Mouse (Mus musculus): Measurements from ENCODE around the gene Znhit6. TPM values are rescaled to one million over a fixed set of nuclear protein-coding genes. Genes with fewer than 3 reads are reported as not detected.
A peak's percentile ranks its signal among the peaks of the same experiment; 100 is the strongest.

Gene Znhit6
- total RNA-seq (2021), result 10 to 100 TPM; 14.1 to 18.8 TPM
- long read RNA-seq, experiment 1, transcript Znhit6-206 (11 exons, 1,127 nt), result minor isoform, 5 of 26 reads
- long read RNA-seq, experiment 1, transcript Znhit6-201 (10 exons, 2,339 nt), result major isoform, 16 of 26 reads
- long read RNA-seq, experiment 1, partial matches to known transcripts, result 0 of 26 reads
- long read RNA-seq, experiment 1, other reads (novel, unspliced or antisense), result 5 of 26 reads
- long read RNA-seq, experiment 2, partial matches to known transcripts, result 10 of 17 reads
- long read RNA-seq, experiment 2, other reads (novel, unspliced or antisense), result 3 of 17 reads

GRCm38 (mm10) chr3:145575743-145576481 lies at the start of gene Znhit6:
Znhit6 (plus strand) TSS chr3:145576205.
- peak; percentile 93 for DNase-seq

- no peak for DNase-seq
Observed at GRCm38 (mm10) chr3:145537870-145538269, 38.1 kb upstream of the Znhit6 start.

DNA sequence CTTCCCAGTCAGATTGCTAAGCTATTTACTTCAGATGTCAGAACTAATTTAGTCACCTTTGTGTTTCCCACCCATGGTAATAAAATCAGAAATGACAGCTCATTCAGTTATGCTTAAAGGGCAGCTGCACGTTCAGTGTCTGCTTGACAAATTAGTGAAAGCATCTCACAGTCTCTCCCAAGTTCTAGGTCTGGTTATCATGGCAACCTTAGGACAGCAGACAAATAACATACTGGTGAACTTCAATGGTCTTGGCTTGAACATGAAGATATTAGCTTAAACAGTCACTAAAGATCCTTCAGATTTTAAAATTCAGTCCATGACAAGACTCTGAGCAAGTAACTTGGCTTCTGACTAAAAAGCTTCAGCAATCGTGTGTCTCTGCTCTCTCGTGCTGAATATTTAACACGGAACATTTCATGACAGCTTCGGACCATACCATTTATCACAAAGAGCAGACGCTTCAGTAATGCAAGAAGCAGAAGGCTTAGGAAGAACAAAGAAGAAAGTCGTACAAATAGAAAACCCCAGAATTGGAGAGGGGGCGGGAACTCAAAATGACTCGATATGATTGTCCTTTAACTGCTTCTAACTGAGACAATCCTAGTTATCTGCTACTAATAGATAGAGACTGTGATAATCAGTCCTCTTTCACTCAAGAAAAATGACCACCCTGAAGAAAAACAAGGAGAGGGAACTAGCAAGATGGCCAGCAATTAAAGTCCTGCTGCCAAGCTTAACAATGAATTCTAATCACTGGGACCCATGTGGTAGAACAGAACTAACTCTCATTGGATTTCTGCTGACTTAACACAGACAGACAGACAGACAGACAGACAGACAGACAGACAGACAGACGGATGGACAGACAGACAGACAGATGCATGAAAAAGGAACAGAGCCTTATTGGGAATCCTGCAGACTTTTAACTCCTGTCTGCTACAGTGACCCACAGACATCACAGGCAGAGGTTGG lies 27.3 kb upstream of the Znhit6 start:
- DNase-seq, result no peak

- DNase-seq, result no peak
Observed at GRCm38 (mm10) chr3:145550216-145550615, 25.8 kb upstream of the Znhit6 start.

- DNase-seq, result no peak
Observed at GRCm38 (mm10) chr3:145554388-145554787, 21.6 kb upstream of the Znhit6 start.

DNA sequence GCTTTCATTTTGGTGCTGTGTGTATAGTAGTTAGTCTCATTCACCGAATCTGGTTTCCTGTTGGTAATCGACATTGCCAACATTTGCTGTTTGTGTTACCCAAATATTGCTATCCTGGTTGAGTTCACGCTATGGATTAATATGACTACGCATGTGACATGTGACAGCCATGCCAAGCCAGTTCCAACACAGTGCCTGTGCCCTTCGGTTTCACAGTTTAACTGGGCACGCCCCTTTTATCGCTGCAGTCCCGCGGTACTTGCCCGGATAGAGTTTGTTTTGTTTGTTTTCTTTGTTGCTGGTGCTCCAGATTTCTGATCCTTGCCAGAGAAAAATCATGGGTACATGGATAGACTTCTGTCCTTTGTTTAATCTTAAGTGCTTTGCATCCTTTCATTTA lies 19.8 kb upstream of the Znhit6 start:
- DNase-seq, result no peak

GRCm38 (mm10) chr3:145559675-145560074 lies 16.3 kb upstream of the Znhit6 start:
- no peak for DNase-seq

GRCm38 (mm10) chr3:145560117-145560516 lies 15.9 kb upstream of the Znhit6 start:
- DNase-seq, result no peak

DNA sequence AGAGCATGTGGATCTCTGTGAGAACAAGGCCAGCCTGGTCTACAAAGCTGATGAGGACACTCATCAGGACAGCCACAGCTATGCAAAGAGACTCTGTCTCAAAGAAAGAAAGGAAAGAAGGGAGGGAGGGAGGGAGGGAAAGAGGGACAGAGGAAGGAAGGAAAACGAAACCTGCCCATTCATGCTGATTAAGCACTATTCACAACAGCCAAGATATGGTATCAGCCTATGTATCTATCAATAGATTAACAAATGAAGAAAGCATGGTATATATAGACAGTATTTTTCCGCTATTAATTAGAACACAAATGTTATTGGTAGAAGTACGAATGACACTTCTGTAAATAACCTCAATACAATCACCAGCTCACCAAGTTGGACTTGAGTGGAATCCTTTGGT lies 1.5 kb upstream of the Znhit6 start:
- no peak for DNase-seq

DNA sequence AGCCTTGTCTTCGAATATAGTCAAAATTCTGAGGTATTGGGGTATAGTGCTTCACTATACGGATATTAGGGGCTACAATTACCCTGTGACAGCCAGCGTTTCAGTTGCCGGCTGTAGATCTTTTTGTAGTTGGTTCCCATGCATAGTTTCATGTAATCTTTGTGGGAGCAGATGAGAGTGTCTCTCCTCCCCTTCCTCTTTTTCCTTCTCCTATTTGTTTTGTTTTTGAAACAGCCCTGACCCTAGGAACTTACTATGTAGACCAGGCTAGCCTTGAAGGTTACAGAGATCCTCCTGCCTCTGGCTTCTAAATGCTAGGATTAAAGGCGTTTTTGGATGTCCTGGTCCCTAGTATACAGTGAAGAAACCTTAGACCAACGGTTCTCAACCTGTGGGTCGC lies 665 bp upstream of the Znhit6 start:
- DNase-seq, result no peak

- DNase-seq, result no peak
Observed at GRCm38 (mm10) chr3:145576482-145576822, 447 bp downstream of the Znhit6 start.

GRCm38 (mm10) chr3:145576876-145577275 lies 871 bp downstream of the Znhit6 start:
- no peak for DNase-seq

DNA sequence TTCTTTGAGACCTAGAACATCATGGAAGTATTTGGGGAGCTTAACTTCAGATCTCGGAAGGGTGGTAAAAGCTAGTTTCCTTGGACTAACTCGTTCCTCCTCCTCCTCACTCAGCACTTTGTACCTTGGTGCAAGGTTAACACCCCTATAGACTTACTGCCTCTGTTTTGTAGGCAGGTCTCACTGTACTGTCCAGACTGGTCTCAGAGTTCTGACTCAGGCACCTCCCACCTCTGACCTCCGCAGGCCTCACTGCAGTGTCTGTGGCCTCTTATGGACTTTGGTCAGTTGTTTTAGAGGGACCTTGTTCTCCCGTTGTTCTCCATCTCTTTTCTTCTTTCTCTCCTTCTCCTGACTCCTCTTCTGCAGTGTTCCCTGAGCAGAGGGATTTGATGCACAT lies 7.0 kb downstream of the Znhit6 start:
- DNase-seq, result no peak

DNA sequence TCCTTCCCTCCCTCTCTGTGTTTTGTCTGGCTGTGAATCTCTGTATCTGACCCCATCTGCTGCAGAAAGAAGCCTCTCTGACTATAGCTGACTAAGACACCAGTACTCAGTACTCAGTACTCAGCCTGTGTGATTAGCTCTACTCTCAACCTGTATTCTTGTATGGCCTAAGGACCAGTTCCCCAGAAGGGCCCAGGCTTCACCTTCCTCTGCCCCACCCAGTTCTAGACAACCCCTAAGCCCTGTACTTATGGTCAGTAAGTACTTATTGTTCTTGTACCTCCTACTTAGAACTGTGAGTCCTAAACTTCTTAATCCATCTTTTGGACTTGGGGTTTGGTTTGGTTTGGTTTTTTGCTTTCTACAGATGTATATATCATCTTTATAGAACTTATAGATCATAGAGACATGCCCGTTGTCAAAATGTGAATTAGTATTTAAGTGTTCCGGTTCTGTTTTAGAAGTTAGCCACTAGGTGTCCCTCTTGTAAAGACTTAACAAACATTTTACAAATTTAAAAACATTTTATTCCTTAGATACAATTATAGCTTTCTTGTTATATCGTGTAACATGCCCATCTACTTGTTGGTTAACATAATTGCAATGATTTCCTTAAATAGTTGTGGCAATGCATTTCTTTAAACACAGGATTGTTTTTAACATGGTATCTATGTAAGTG lies 7.7 kb downstream of the Znhit6 start:
- no peak for DNase-seq

DNA sequence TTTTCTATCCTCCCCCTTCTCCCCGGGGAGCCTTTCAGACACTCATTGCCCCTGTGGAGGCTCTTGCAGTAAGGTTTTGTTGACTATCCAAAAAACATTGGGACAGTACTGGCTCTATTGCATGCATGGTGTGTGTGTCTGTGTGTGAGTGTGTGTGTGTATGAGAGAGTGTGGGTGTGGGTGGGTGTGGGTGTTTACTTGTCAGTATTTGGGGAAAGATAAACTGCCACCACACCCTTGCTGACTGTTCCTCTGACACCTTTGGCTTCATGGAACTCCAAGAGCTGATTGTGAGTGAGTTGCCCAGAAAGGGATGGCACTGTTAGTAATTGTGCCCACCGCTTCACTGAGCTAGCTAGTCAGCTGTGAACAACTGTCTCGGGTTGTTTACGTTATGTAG lies 14.6 kb downstream of the Znhit6 start:
- no peak for DNase-seq

DNA sequence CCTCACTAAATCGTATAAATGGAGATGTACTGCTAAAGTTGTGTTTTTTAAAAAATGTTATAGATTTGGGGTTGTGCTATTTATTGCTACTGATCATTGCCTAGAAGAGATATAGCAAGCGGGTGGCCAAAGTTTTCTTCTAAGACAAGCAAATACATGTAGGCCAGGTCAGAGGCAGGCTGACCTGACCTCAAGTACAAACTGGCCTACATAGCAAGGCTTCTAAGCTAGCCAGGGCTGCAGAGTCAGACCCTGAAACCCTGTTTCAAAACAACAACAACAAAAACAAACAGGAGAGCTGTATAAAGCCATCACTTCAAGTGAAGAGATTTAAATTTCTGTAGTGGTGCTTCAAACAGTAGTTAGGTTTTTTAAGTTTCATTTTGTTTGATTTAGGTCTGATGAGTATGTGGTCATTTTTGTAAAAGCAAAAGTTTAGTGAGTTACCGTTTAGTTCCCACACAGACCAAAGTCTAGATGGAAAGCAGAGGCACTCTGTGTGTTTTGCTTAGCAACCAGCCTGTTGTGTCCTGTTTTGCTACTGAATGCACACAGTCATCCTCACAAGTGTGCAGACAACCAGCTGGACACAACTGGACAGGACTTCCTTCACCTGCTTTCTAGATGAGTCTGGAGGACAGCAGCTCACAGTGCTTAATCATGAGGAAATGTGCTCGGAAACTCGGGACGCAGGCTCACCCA lies 16.0 kb downstream of the Znhit6 start:
- no peak for DNase-seq

DNA sequence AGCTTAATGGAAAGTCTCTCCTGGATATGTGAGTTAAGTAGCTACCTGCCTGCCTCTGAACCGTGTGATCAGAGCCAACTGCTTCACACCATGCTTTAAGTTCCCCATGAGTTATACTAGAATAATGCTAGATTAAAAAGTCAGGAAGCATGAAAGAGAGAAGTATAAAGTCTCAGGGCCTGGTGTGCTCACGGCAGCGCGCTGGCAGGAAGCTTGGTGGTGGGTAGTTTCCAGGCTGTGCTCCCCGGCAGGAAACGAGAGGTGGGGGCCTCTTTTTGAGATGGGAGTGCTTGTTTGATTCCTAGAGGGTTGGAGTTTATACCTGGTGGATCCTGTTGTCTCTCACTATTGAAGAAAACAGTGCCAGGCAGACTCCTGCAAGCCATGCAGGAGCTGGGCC lies 19.3 kb downstream of the Znhit6 start:
- no peak for DNase-seq

- no peak for DNase-seq
Observed at GRCm38 (mm10) chr3:145599059-145599458, 23.1 kb downstream of the Znhit6 start.

GRCm38 (mm10) chr3:145600801-145601200 lies 24.8 kb downstream of the Znhit6 start:
- no peak for DNase-seq

GRCm38 (mm10) chr3:145601345-145601744 lies 25.3 kb downstream of the Znhit6 start:
- no peak for DNase-seq

DNA sequence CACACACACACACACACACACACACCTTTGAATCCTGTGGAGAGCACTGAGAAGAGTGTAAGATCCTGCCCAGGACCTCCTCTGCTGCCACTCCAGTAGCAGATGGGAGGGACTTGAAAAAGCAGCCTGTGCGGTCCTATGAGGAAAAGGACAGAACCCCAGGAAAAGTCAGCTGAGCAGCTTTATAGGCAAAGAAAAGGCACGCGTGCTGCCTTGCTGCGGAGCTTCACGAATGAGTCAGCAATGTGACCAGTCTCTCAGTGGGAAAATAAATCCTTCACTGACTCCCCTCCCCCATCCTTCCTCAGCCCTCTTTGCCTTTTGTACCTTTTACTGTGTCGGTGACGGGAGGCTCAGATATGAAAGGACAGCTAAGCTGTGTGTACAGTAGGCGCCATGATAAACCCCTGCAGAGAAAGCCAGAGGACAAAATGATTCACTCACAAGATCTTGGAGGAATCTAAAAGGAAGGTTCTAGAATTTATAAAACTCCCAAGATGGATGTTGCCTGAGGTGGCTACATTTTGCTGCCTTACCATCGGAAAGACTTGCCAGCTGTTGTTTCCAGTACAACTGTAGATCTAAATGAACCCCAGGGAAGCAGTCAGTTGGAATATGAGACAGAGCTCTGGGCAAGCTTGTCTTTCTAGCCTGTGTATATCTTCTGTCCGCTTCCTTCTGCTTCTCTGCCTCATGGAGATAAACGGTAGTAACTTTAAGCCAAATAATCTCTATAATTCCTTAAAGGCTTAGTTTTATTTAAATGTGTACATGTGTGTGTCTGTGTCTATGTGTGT lies 26.6 kb downstream of the Znhit6 start:
- DNase-seq, result no peak
